Mouse (Mus musculus) C2C12 (cell line): ENCODE measurements at regions not wholly inside any gene's neighbourhood (a gene's known extent, or its start where the extent isn't known, plus 50 kb on each side); places are given as distances from the start of the nearest gene placed in this dataset.

ENCODE experiments used
- H3K27me3 ChIP-seq: one replicate; pipeline ENCODE4 v1.6.1; 2011; ENCODE audit not compliant: control insufficient read depth, insufficient read depth, insufficient read length
- H3K36me3 ChIP-seq: one replicate; pipeline ENCODE4 v1.6.1; 2011; ENCODE audit not compliant: control insufficient read depth, insufficient read depth
- H3K4me3 ChIP-seq: one replicate; pipeline ENCODE4 v1.5.1; 2011; ENCODE audit warnings: mild to moderate bottlenecking, control low read depth; ENCODE audit not compliant: poor library complexity, insufficient read depth, severe bottlenecking
- H3K79me2 ChIP-seq: one replicate; pipeline ENCODE4 v1.6.1; 2011; ENCODE audit not compliant: control insufficient read depth, insufficient read depth
- H3K79me3 ChIP-seq: one replicate; pipeline ENCODE4 v1.6.1; 2011; ENCODE audit warnings: low read depth, control low read depth
- H3ac ChIP-seq: one replicate; pipeline ENCODE3; 2011; ENCODE audit warnings: low read depth; ENCODE audit not compliant: control insufficient read depth, insufficient read length
- CEBPB ChIP-seq: IDR thresholded peaks from one replicate; pipeline ENCODE4 v1.6.1; 2011; ENCODE audit warnings: low read depth, mild to moderate bottlenecking, control low read depth, moderate library complexity
- CTCF ChIP-seq: IDR thresholded peaks from one replicate; pipeline ENCODE4 v1.5.1; 2011; ENCODE audit not compliant: control insufficient read depth, insufficient read depth, insufficient read length
- FOSL1 ChIP-seq: IDR thresholded peaks from one replicate; pipeline ENCODE4 v1.8.0; 2011; ENCODE audit warnings: mild to moderate bottlenecking, low read length; ENCODE audit not compliant: poor library complexity, insufficient read depth, severe bottlenecking
- MAX ChIP-seq: IDR thresholded peaks from one replicate; pipeline ENCODE4 v1.6.1; 2011; ENCODE audit warnings: mild to moderate bottlenecking, control low read depth
- MYOD1 ChIP-seq: IDR thresholded peaks from one replicate; pipeline ENCODE4 v1.6.1; 2011; ENCODE audit warnings: low read depth; ENCODE audit not compliant: control insufficient read depth, insufficient read length
- MYOG ChIP-seq: IDR thresholded peaks from one replicate; pipeline ENCODE4 v1.6.1; 2011; ENCODE audit not compliant: control insufficient read depth, insufficient read length; ENCODE audit errors: extremely low read depth
- USF1 ChIP-seq: IDR thresholded peaks from one replicate; pipeline ENCODE4 v1.6.1; 2011; ENCODE audit warnings: low read depth, mild to moderate bottlenecking, control low read depth, moderate library complexity

GRCm38 (mm10) chr7:111319917-111320316 is 237.1 kb upstream of the Eif4g2 start:
- Histone ChIP-seq H3ac (no peak overlapping the region), H3K79me2 (no peaks in the 10 kb centered on the region), H3K79me3 (no peaks in the 10 kb centered on the region), H3K36me3 (no peaks in the 10 kb centered on the region), H3K27me3 (no peaks in the 10 kb centered on the region), H3K4me3 (no peak overlapping the region)
- TF ChIP-seq CEBPB (no peak), MAX (no peak), MYOG (no peak), CTCF (no peak), MYOD1 (no peak), USF1 (no peak), FOSL1 (no peak)

- H3K79me2 ChIP-seq: no peaks in the 10 kb centered on the region
- H3K36me3 ChIP-seq: no peaks in the 10 kb centered on the region
- H3K4me3 ChIP-seq: no peak overlapping the region
- no peaks in the 10 kb centered on the region for H3K27me3 ChIP-seq
- H3ac ChIP-seq: no peak overlapping the region
- H3K79me3 ChIP-seq: no peaks in the 10 kb centered on the region
- TF ChIP-seq MAX: no peak
- TF ChIP-seq FOSL1: no peak
- TF ChIP-seq CTCF: no peak
- no peak for TF ChIP-seq MYOD1
- no peak for TF ChIP-seq USF1
- no peak for TF ChIP-seq MYOG
- TF ChIP-seq CEBPB: no peak
These were observed 233.7 kb upstream of the Eif4g2 start for GRCm38 (mm10) chr7:111316479-111316990.

GRCm38 (mm10) chr7:111313921-111314320 is 231.1 kb upstream of the Eif4g2 start:
- Histone ChIP-seq H3K27me3 (no peaks in the 10 kb centered on the region), H3K36me3 (no peaks in the 10 kb centered on the region), H3ac (no peak overlapping the region), H3K79me2 (no peaks in the 10 kb centered on the region), H3K4me3 (no peak overlapping the region), H3K79me3 (no peaks in the 10 kb centered on the region)
- TF ChIP-seq FOSL1 (no peak), MYOG (no peak), CEBPB (no peak), CTCF (no peak), MYOD1 (no peak), MAX (no peak), USF1 (no peak)

GRCm38 (mm10) chr7:111305196-111305595 is 222.4 kb upstream of the Eif4g2 start:
- TF ChIP-seq FOSL1 (no peak), CEBPB (no peak), MYOG (no peak), MYOD1 (no peak)
- Histone ChIP-seq H3K4me3 (no peak overlapping the region), H3K79me2 (no peaks in the 10 kb centered on the region), H3K36me3 (no peaks in the 10 kb centered on the region), H3K79me3 (no peaks in the 10 kb centered on the region), H3K27me3 (no peaks in the 10 kb centered on the region), H3ac (no peak overlapping the region)

- H3K79me3 ChIP-seq: no peaks in the 10 kb centered on the region
- H3K36me3 ChIP-seq: no peaks in the 10 kb centered on the region
- no peak overlapping the region for H3K4me3 ChIP-seq
These were observed 219.1 kb upstream of the Eif4g2 start for GRCm38 (mm10) chr7:111301791-111302488.

More at GRCm38 (mm10) chr7:111301791-111302488, 219.1 kb upstream of the Eif4g2 start:
- no peak overlapping the region for H3ac ChIP-seq
- no peaks in the 10 kb centered on the region for H3K79me2 ChIP-seq
- H3K27me3 ChIP-seq: no peaks in the 10 kb centered on the region
- no peak for TF ChIP-seq MAX
- TF ChIP-seq FOSL1: no peak
- no peak for TF ChIP-seq CEBPB
- TF ChIP-seq CTCF: no peak
- TF ChIP-seq MYOG: no peak
- TF ChIP-seq MYOD1: no peak
- no peak for TF ChIP-seq USF1
